Mouse (Mus musculus) erythroblast, embryonic 14.5 days (primary cell): ENCODE measurements around the gene Gm35549. TPM values are rescaled to one million over a fixed set of nuclear protein-coding genes. Genes with fewer than 3 reads are reported as not detected.

Experiments
- H3K27me3 ChIP-seq: 2 replicates; pipeline ENCODE4 v1.6.1; 2012; ENCODE audit warnings: inconsistent platforms; ENCODE audit not compliant: control insufficient read depth
- H3K36me3 ChIP-seq: 2 replicates; pipeline ENCODE4 v1.6.1; 2012; ENCODE audit warnings: mild to moderate bottlenecking, inconsistent platforms; ENCODE audit not compliant: control insufficient read depth
- H3K4me1 ChIP-seq: 2 replicates; pipeline ENCODE4 v1.6.1; 2012; ENCODE audit warnings: inconsistent platforms; ENCODE audit not compliant: control insufficient read depth
- H3K4me3 ChIP-seq: replicated peaks from 2 replicates; pipeline ENCODE3; 2012; ENCODE audit warnings: moderate library complexity, mild to moderate bottlenecking, inconsistent platforms
- H3K9me3 ChIP-seq: 2 replicates; pipeline ENCODE4 v1.6.1; 2012; ENCODE audit warnings: low read length, inconsistent platforms, mixed read lengths; ENCODE audit not compliant: control insufficient read depth
- GATA1 ChIP-seq: IDR thresholded peaks from 2 replicates; pipeline ENCODE4 v1.6.1; 2012; ENCODE audit warnings: low read length, inconsistent platforms, mixed read lengths
- TAL1 ChIP-seq: IDR thresholded peaks from 3 replicates; pipeline ENCODE4 v1.6.1; 2012; ENCODE audit warnings: low read length, inconsistent platforms, mixed read lengths
- polyA plus RNA-seq: library from polyadenylated mRNA; stranded (reverse); fragments of >175 nt; gene quantifications from 2 replicates; pipeline ENCODE4 v1.2.3, GENCODE M21; 2012

Gene Gm35549
- polyA plus RNA-seq, 1 experiment = not detected

GRCm38 (mm10) chr9:122807186-122807585 lies 36.6 kb downstream of the Gm35549 start:
- TF ChIP-seq GATA1 (no peak), TAL1 (no peak)
- peaks cover 21% of the 10 kb centered on the region for H3K4me1 ChIP-seq

DNA sequence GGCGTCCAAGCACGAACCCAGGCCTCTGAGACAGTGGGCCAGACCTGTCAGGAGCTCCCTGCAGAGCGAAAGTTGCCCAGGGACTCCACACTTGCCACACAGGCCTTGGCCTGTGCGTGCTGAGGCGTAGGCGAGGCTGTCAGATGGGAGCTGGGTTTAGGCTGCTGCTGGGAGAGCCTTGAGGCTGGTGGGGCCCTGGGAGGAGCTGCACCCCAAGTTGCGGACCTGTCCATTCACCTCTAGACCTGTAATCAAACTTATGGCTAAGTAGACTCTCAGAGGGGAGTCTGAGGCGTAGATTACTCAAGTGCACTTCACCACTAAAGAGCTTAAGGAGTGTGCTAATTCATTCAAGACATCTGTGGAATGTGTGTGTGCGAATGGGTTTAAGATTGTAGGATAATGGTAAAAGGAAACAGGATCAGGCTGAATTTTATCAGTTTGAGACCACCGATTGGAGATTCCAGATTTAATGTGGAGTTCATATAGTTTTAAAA lies 37.9 kb downstream of the Gm35549 start:
- peak overlapping the region; percentile 83 for H3K4me3 ChIP-seq
- H3K36me3 ChIP-seq = no peaks in the 10 kb centered on the region; the same call in 1 of the 2 replicates
- H3K9me3 ChIP-seq = no peaks in the 10 kb centered on the region
- peaks cover 21% of the 10 kb centered on the region for H3K4me1 ChIP-seq
- H3K27me3 ChIP-seq = no peaks in the 10 kb centered on the region
- no peak for TF ChIP-seq GATA1
- no peak for TF ChIP-seq TAL1

More at GRCm38 (mm10) chr9:122807186-122807585, 36.6 kb downstream of the Gm35549 start:
- Histone ChIP-seq H3K4me3 (no peak overlapping the region), H3K27me3 (no peaks in the 10 kb centered on the region), H3K9me3 (no peaks in the 10 kb centered on the region), H3K36me3 (no peaks in the 10 kb centered on the region; the same call in 1 of the 2 replicates)

DNA sequence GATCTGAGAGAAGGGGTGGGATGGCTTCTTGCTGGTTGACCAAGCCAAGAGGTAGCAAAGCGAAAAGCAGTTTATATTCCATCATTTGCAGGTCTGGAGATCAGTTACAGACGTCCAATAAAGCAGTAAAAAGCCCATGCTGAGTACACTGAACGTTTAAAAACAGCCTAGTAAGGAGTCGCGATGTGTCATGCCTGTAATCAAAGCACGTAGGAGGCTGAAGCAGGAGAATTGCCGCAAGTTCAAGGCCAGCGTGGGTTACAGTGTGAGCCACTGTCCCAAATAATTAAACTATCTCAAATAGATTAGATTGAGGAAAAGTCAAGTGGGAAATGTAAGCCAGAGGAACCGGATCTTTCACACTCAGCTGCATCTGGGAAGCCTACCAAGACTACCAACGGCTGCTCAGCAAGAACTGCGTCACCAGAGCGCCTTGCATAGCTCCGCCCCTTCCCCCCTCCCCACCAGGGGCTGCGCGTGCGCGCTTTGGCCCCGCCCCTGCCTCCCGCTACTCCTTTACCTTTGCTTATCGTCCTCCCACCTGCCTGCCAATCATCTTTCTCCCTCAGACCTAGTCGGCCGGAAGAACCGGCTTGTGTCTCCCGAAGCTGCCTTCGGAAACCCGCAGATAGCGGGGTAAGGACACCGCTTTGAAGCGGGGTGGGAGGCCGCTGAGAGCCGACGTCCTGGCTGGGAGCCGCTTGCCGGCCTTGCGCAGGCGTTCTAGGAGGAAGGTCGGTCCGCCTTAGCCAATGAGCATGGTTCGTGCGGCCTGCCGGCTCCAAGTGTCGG lies 38.6 kb downstream of the Gm35549 start, which contains the start of gene Tcaim:
Gene Tcaim (plus strand): TSS at position 487 of the 792 bp plus-strand sequence.
- H3K27me3 ChIP-seq = no peaks in the 10 kb centered on the region
- no peaks in the 10 kb centered on the region for H3K9me3 ChIP-seq
- no peaks in the 10 kb centered on the region; the same call in 1 of the 2 replicates for H3K36me3 ChIP-seq
- TF ChIP-seq GATA1 (no peak), TAL1 (no peak)
- H3K4me1 ChIP-seq = peaks cover 21% of the 10 kb centered on the region
- H3K4me3 ChIP-seq = peak within 1 kb of the TSS; percentile 83

- no peaks in the 10 kb centered on the region for H3K36me3 ChIP-seq
- H3K4me1 ChIP-seq = peaks cover 5% of the 10 kb centered on the region; the same call in 1 of the 2 replicates
- TF ChIP-seq GATA1 (no peak), TAL1 (no peak)
- no peaks in the 10 kb centered on the region for H3K9me3 ChIP-seq
- H3K4me3 ChIP-seq = no peak overlapping the region
- H3K27me3 ChIP-seq = no peaks in the 10 kb centered on the region
These were observed 57.3 kb downstream of the Gm35549 start for GRCm38 (mm10) chr9:122786534-122786933.

DNA sequence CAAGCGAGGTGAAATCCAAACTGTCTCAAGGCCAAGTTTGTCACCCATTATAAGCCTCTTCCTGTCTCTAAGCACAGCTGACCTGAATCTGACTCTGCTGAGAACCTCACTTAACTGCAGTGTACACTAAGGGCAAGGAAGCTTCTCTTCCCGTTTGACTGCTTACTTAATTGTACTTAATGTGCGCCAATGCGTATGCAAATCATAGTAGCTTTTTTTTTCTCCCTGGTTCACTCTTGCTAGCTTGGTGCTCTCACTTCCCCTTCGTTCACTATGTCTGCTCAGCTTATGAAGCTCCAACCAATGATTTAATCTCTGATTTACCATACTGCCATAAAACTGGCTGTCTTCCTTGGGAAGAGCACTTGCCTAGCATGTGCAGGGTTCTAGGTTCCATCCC lies 58.6 kb downstream of the Gm35549 start:
- H3K36me3 ChIP-seq = no peaks in the 10 kb centered on the region
- TF ChIP-seq TAL1 (no peak), GATA1 (no peak)
- no peak overlapping the region for H3K4me3 ChIP-seq
- H3K27me3 ChIP-seq = no peaks in the 10 kb centered on the region
- H3K4me1 ChIP-seq = peaks cover 5% of the 10 kb centered on the region; the same call in 1 of the 2 replicates
- no peaks in the 10 kb centered on the region; the same call in 1 of the 2 replicates for H3K9me3 ChIP-seq

Other genes with a start within 250 kb of the Gm35549 start
- 0.12 TPM in 1 of 2 replicates, not detected in the other for gene Topaz1, start 96.7 kb downstream of the Gm35549 start, polyA plus RNA-seq
- gene Tcaim, start 38.5 kb downstream of the Gm35549 start, polyA plus RNA-seq = not detected in 2 replicates
- 0.45 and 0.46 TPM in 2 replicates for gene Zfp445, start 22.0 kb upstream of the Gm35549 start, polyA plus RNA-seq
- gene Zkscan7, start 41.6 kb upstream of the Gm35549 start, polyA plus RNA-seq = not detected in 2 replicates
- not detected in 2 replicates for gene Zfp105, start 79.0 kb upstream of the Gm35549 start, polyA plus RNA-seq
- 0.46 and 0.77 TPM in 2 replicates for gene 1110059G10Rik, start 107.0 kb upstream of the Gm35549 start, polyA plus RNA-seq
- gene Kif15, start 107.0 kb upstream of the Gm35549 start, polyA plus RNA-seq = 1.1 and 1.6 TPM in 2 replicates
- 0.04 and 0.30 TPM in 2 replicates for gene Tmem42, start 177.3 kb upstream of the Gm35549 start, polyA plus RNA-seq
- 0.04 TPM in 1 of 2 replicates, not detected in the other for gene Tgm4, start 190.7 kb upstream of the Gm35549 start, polyA plus RNA-seq